Mouse (Mus musculus): ENCODE measurements around the gene C1s1.
A peak's percentile ranks its signal among the peaks of the same experiment; 100 is the strongest.
"Not testable (repeated sequence)": the region's sequence is repeated elsewhere in the genome, so short reads cannot be mapped to it uniquely, and the experiment has no call there.

Gene C1s1

DNA sequence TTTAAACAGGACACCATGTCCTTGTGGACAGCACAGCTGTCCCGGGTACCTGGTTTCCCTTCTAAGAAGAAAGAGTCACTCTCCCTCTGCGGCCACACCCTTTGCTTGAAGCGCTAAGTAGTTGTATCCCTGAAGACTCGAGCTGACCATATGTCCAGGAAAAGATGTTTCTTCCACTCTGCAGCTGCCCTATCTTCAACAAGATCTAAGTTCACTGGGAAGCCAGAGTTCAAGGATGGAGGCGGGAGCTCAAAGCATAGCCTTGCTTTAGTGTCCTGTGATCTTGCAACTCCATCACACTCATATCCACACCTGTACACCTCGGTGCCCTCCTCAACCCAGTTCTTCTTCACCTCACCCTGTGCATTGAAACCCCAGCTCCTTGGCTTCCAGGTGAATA lies 30.2 kb downstream of the C1s1 start:
- DNase-seq: no peak

DNA sequence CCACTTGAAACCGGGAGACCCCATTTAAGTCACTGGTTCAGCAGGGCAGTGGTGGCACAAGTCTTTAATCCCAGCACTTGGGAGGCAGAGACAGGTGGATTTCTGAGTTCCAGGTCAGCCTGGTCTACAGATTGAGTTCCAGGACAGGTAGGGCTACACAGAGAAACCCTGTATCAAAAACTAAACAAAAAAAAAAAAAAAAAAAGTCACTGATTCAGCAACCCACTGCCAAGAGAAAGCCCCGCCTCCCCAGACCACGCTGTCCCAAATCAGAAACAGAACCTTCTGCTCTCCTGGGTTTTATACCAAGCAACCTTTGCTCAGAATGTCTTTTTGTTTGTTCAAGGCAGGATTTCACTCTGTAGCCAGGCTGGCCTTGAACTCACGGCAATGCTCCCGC lies 33.0 kb downstream of the C1s1 start:
- DNase-seq: not testable (repeated sequence)

DNA sequence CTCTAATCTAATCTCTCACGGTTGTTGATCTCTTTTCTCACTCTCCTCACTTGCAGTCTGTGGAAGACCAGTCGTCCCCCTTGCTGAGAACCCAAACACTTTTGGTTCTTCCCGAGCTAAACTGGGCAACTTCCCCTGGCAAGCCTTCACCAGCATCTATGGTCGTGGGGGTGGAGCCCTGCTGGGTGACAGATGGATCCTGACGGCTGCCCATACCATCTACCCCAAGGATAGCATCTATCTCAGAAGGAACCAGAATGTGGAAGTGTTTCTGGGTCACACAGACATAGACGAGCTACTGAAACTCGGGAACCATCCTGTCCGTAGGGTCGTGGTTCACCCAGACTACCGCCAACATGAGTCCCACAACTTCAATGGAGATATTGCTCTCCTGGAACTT lies 33.9 kb downstream of the C1s1 start:
- no peak for DNase-seq

DNA sequence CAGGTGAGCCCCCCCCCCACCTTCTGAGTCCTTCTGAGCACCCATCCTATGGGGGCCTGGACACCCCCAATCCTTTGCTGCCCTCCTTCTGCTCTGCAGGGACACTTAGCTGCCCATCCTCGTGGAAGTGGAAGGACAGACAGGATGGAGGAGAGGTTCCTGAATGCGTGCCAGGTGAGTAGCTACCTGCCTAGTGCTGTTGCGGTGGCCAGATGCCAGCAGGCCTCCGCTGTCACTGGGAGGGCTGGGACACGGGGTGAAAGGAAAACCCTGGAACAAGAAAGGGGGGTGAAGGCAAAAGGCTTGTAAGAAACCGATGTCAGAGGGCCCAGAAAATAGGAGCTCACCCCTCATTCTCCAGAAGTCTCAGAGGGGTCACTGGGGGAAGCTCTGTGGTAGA lies 35.2 kb downstream of the C1s1 start:
- no peak for DNase-seq

DNA sequence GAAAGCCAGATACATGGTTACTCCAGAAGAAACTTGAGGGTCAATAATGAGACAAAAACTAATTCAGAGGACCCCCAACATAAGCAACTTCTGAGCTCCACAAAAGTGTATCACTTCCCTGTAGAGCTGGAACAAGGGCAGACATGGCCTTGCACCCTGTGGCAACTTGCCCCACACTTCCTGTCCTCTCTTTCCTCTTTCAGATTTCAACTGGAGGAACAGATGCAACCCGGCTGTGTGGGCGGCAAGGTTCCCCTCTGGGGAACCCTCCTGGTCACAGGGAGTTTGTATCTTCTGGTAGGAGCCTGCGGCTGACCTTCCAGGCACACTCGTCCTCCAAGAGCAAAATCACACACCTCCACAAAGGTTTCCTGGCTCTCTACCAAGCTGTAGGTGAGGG lies 37.1 kb downstream of the C1s1 start:
- DNase-seq: no peak

DNA sequence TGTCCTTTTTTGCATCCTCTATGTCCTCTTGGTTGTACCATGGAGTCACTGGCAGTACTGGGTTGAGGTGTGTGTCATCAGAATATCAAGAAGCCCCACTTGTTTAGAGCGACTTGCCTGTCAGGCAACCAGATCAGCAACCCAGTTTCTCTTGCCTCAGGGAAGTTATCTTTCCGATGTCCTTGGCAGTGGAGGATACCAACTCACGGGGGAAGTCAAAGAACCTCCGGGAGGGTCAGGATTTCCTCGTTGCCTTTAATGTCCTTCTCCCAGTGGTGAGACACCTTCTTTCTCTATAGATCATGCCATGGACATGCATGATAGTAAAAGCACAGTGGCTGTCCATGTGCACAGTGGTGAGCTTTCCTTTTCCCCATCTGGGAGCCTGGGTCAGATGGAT lies 40.1 kb downstream of the C1s1 start:
- DNase-seq: no peak

DNA sequence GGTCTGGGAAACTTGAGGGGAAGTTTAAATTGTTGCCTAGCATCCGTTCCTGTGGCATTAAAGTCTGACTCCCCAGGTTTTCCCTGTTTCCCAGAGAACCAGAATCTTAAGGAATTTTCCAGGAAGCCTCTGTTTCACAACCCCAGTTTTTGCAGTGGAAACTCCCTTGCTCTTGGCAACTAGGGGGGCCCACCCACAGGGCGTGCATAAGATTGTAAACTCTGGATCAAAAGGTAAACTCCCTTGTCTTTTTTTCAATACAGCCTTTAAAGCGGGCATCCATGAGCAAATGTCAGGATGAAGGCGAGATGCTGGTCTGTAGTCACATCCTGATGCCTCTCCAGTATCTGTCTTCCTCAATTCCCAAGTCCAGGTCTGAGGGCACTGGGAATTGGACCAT lies 40.7 kb downstream of the C1s1 start:
- no peak for DNase-seq

DNA sequence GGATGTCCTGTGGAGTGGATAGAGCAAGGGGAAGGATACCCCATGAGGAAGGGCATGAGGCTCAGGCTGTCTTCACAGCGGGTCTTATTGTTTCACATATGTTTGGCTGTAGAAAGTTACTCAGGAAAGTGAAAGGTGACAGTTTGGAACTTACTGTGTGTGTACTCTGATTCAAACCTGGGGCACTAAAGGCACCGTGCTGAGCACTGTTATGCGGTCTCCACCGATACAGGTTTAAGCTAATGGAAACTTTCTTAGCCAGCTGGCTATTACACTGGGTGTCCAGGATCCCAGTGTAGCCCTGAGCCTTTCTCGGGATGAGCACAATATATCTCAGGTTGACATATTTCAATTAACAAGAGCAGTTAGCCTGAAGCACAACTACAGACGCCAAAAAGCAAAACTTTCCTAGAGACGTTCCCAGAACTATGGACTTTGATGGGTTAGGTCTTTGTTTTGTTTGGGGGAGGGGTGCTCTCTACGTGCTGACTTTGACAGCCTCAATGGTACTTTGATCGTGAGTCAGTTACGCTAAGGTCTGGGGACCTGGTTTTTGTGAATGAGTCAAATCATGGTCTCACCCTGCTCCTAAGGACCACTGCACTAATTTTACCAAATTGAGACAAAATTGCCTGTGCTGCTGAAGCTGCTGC lies 42.1 kb downstream of the C1s1 start:
- DNase-seq: no peak

DNA sequence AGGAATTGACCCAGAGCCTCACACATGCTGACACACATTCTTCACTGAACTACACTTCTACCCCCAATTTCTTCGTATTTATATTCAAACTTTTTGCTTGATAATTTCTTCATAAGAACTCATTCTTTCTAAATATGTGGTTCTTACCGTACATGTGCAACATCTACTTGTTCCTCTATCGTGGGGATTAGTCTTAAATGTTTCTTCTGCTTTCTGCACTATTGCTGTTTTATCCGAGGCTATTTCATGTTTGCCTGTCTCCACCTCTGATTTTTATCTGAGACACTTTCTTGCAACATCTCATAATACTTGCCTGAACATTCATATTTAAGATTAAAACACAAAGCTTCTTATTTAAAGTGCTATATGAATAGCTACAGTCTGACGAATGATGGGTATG lies 46.1 kb downstream of the C1s1 start:
- no peak for DNase-seq

DNA sequence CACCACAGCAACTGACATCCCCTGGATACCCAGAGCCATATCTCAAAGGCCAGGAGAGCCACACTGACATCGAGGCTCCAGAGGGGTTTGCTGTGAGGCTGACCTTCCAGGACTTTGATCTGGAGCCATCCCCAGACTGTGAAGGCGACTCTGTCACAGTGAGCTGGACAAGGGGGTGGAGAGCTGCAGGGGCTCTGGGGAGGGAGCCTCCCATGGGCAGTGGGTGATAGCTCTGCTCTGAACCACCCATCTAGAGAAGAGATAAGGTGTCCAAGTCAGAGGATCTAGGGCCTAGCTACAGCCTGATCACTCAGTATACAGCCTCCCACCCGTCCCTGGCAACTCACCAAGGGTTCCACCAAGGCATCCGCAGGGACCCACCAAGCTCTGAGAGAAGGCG lies 48.3 kb downstream of the C1s1 start:
- no peak for DNase-seq

DNA sequence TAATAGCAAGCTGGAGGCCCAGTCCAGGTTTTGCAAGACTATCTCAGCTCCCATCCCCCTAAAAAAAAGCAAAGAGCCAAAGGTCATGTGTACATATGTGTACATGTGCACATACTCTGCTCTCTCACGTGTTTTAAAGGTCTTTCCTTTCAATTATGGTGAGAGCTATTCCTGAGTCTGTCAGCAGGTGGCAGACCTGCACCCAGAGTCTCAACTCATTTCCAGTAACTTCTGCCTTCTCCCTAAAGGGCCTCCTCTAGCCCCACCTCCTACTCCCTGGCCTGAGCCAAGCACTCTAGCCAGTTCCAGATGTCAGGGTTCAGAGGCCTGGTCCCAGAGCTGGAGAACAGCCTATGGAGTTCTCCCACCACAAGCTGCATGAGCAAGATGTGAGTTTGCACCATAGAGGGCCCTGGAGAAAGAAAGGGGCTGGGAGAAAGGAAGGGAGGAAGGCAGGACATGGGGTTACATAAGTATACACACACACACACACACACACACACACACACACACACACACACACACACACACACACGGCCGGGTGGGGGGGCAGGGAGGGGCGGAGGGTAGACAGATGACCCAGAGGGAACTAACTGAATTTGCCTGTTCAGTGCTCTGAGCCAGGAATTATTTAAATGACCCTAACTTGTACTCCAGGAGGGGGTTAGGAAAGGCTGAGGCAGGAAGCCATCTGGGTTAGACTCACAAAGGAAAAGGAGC lies 49.2 kb downstream of the C1s1 start, which contains the start of gene C1rl:
Gene C1rl, plus strand, starts transcription at position 272 of the 720 bp plus-strand sequence.
- DNase-seq: peak; percentile 89

DNA sequence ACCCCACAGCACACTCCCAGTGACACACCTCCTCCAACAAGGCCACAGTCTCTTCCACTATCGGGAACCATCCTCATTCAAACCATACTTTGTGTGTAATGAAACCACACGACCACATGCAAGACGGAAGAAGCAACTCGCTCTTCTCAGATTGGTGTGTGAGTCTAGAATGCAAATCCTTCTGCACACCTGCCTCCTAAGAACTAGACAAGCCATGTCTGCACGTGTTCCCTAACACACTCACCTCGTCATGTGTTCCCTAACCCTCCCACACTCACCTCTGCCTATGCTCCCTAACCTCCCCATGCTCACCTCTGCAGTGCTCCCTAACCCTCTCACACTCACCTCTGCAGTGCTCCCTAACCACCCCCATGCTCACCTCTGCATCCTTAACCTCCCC lies 50.7 kb downstream of the C1s1 start:
- no peak for DNase-seq

DNA sequence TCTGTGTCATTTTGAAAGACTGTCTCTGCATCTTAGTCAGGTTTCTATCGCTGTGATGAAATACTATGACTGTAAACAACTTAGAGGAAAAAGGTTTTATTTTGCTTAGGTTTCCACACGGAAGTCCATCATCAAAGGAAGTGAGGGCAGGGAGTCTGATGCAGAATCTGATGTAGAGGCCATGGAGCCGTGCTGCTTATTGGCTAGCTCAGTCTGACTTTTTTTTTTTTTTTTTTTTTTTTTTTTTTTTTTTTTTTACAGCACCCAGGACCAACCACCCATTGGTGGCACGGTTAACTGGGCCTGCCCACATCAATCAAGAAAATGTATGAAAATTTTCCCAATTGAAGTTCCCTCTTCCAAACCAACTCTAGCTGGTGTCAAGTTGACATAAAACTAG lies 53.2 kb downstream of the C1s1 start:
- DNase-seq: no peak

DNA sequence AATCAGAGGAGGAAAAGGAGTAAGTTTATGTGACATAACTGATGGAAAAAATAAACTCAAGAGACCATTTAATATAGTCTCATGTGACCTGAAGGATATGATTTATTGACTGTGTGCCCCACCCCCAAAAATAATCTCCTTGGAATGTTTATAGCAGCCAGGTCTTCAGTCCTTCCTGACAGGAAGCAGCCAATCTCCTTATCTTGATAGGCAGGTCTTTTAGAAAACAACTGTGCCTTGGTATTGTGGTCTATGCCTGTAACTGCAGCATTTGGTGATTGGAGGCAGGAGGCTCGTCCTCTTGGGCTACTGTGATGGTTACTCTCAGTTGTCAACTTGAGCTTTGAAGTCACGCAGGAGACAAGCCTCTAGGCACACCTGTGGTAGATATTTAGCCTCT lies 54.6 kb downstream of the C1s1 start:
- no peak for DNase-seq

DNA sequence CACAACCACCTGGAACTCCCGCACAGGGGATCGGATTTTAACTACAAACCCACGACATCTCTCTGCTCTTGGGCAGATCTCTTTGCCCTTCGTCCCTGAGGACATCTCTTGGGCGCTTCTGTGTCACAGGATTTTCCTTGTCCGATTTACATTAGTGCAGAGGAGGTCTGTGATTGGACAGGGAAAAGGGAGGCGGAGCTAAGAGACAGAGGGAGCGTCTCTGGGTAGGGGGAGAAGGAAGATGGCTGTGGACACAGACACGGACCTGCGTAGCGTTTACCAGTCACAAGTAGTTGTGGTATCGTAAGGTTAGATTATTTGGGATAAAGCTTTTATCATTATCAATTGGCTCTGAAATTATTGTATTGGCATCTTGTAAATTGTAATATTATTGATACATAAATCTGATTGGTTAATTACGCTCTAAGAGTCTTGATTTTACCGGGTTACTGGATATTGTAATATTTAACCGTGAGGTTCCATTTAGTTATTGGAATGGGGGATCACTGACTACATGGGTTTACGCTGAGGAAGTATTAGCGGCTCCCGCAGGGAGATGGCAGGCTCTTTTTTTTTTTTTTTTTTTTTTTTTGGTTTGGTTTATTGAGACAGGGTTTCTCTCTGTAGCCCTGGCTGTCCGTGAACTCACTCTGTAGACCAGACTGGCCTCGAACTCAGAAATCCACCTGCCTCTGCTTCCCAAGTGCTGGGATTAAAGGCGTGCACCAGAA lies 56.6 kb downstream of the C1s1 start:
- peak; percentile 21 for DNase-seq

DNA sequence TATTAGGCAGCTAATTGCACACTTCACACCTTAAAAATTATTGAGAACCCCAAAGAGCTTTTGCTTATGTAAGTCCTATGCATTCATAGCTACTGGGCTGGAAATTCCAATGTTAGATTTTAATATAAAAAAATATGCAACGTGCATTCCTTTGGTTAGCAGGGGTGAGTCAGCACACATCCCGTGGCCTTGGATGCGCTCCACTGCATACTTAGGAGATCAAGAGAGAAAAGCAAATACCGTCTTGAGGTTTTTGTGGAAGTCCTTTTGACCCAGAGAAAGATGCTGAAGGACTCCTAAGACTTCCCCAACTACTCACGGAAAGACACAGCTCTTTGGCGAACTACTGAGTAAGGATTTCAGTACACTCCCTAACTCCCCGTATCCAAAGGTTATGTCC lies 57.3 kb downstream of the C1s1 start:
- peak; percentile 14 for DNase-seq

DNA sequence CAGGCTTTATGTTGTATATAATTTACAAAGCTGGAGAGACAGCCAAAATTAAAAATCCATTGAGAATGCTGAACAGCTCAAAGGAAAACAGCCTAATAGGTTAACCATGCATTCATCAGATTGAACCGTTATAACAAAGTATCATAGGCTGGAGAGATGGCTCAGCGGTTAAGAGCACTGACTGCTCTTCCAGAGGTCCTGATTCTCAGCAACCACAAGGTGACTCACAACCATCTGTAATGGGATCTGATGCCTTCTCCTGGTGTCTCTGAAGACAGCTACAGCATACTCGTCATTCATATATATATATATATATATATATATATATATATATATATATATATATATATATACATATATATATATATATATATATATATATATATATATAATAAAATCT lies 58.3 kb downstream of the C1s1 start:
- DNase-seq: not testable (repeated sequence)

DNA sequence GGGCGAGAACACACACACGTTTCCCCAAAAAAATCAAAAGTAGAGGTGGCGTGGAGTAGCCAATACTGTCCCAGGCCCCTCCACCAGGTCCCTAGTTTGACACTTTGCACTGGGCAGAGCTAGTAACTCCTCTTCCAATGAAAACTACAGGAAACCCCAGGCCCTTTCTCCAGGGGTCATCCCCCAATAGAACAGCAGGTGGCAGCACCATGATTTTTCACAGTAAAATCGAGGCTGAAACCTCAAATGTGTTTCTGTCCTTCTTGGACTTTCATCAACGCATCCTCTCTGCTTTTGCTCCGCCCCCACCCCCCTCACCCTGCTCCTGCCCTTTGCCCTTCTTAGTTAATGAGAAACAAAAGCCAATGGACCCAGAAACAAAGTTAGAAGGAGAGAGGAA lies 60.6 kb downstream of the C1s1 start:
- DNase-seq: peak; percentile 82

All from kidney, adult 18-20 months (tissue).